Mouse (Mus musculus): ENCODE data around the gene Olfr153.
"Not testable (repeated sequence)": the region's sequence is repeated elsewhere in the genome, so short reads cannot be mapped to it uniquely, and the experiment has no call there.

Olfr153 gene

DNA sequence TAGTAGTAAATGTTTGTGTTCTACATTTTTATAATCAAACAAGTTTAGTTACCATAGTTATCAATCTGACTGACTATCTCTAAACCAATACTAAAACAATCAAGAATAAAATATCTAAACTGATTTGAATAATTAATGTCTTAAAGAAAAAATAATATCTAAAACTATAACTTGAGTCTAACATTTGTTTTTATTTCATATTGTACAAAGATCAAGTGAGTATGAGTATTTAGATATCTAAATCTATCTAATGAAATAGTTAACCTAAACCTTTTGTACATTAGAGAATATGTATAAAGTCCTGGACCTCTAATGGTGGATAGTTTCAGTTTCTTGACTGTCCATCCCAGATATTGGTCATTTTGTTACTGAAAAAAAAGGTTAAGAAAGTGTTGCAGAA, at the start of gene Olfr153:
TSS of gene Olfr153 (plus strand) at position 301 of the 400 bp plus-strand sequence.
- no peak for DNase-seq

DNA sequence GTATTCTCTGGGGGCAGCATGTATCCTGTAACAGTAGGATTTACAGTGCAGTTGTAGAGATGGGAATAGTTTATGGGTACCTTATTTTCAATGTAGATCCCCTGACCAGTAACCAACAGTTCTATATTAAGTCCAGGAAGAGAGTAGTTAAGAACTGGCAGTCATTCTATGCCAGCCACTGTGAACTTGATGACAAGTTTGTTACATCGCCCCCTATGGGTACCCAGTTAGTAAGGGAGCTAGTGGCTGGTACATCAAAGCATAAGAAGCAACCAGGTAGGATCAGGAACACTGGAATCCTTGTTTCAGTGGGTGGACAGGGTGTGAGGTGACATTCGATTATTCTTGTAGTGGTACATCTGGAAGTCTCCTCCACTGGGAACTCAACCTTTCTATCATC, 49.3 kb upstream of the Olfr153 start:
- no peak for DNase-seq

DNA sequence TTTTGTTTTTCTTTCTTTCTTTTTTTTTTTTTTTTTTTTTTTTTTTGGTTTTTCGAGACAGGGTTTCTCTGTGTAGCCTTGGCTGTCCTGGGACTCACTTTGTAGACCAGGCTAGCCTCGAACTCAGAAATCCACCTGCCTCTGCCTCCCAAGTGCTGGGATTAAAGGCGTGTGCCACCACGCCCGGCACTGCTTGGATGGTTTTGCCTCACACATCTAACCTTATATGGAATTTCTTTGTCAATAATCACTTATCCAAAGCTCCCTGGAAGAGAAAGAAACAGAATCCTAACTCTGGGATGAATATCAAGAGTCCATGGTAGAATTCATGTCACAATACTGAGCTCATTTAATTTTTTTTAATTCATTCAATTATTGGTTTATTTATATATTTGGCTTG, 34.6 kb upstream of the Olfr153 start, which contains the start of gene Pramel7:
TSS of gene Pramel7 (minus strand) at position 101 of the 400 bp plus-strand sequence.
- not testable (repeated sequence) for DNase-seq

DNA sequence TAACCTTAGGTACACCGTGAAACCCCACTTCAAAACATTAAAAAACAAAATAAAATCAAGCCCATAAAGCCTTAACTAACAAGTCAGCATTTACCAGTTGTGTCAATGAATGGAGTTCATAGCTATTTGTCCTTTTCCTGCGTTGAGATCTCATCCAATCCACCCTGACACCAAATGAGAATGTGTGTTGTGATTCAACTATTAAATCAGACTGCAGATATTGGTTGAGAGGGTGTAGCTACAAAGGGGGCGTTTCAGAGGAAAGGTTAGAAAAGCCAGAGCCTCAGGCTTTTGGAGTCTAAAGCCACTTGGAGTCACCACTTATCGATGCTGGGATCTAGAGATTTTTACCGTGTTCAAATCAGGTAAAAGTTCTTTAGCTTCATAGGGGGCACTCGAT, 25.3 kb upstream of the Olfr153 start, which contains the start of gene Pramel6:
TSS of gene Pramel6 (plus strand) at position 301 of the 400 bp plus-strand sequence.
- no peak for DNase-seq

DNA sequence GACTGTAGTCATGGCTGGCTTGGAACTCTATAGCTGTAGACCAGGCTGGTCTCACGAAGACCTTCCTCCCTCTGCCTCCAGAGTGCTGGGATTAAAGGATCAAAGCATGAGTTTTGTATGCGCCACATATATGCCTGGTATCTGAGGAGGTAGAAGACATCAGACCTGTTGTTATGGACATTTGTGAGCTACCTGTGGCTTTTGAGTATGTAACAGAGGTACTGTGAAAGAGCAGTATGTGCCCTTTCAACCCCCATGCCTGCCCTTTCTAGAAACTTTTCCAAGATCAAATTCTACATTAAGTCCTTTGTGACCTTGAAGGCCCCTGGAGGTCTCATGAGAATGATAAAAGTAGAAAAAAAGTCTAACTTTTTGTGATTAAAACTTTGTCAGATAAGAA, 16.6 kb upstream of the Olfr153 start:
- DNase-seq, result no peak

DNA sequence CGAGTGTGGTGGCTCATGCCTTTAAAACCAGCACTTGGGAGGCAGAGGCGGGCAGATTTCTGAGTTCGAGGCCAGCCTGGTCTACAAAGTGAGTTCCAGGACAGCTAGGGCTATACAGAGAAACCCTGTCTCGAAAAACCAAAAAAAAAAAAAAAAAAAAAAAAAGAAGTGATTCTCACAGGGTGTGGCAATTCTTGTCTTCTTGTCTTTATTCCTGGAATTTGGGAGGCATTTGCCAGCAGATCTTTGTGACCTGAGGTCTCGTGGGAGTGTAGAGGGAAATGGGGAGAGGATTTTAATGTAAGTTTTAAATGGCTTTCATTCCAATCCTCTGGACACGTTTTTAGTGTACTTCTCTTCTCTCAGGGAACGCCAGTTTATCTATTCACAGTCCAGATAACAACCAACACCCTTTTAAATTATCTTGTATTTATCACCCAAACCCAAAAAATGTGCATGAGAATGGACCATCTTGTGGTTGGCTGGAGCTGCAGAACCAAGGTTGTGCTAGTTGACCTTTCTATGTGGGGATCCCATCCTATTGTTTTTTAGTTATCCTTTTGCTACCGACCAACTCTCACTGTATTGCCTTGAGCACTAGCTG, 16.0 kb upstream of the Olfr153 start:
- no peak for DNase-seq

DNA sequence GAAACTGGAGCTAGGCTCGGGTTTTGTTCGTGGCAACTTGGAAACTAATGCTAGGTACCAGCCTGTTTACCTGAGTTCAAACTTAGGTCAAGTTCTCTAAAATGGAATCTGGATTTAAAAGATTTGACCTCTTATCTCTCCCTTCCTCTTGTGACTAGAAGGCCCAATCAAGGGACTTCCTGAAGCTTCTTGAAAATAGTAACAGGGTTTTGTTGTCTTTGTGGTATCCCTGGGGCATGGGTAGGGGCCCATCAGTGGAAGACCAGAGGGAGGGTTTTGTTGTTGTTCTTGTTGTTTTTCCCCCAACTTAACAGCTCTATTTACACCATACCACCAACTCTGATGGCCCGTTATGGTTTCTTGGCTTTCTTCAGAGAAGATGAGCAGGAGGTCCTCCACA, 15.0 kb upstream of the Olfr153 start:
- DNase-seq, result no peak

DNA sequence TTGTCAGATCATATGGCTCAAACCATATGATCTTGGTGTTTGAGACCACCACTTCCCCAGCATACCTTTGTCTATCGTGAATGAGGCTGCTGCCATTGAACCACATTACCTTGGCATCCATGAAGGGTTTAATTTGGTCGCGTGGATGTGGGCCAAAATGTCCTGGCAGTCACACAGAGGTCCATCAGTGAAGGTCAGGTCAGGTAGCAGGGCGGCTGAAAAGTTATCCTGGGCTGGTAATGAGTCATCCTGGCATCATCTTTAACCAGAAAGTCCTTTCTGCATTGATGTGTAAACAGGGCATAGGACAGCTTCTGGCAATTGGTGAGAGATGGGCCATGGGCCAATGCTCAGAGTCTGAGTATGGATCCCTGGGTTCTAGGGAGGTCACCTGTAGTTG, 10.9 kb upstream of the Olfr153 start:
- DNase-seq, result no peak

DNA sequence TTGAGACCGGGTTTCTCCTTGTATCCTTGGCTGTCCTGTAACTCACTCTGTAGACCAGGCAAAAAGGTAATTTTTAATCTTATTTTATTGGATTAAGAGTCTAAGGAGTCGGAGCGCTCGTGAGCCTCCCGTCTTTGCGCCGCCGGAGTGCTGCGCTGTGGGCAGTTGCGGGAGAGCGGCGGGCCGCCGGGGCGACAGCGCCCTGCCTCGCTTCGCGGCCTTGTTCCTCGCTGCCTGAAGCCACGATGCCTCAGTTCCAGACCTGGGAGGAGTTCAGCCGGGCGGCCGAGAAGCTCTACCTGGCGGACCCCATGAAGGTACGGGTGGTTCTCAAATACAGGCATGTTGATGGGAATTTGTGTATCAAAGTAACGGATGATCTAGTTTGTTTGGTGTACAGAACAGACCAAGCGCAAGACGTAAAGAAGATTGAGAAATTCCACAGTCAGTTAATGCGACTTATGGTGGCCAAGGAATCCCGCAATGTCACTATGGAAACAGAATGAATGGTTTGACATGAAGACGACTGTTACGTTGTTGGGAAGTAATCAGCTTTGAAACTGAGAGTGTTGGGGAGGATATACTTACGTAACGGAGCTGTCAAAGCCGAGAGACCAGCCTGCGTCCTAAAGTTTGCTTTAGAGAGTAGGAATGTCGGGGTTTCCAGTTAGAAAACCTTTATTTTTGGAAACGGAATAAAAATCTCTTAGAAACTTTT, 5.5 kb upstream of the Olfr153 start:
- not testable (repeated sequence) for DNase-seq

DNA sequence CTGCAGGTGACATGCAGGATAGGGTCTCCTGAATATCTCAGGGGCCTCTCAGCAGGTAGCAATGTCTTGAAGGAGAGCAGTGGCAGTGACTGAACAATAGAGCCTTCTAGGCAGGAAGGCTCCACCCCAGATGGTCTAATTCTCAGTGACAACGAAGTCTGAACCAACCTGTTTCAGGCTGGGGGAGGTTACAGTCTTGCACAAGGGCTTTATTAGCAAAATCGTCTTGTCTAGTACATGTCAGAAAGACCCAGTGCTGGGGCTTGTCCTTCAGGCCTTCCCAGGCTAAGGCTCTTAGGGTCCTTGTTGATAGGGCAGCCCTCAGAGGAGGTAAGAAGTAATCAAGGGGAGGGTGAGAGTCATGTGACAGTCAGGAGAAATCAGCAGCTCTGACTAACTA, 3.2 kb downstream of the Olfr153 start:
- no peak for DNase-seq

DNA sequence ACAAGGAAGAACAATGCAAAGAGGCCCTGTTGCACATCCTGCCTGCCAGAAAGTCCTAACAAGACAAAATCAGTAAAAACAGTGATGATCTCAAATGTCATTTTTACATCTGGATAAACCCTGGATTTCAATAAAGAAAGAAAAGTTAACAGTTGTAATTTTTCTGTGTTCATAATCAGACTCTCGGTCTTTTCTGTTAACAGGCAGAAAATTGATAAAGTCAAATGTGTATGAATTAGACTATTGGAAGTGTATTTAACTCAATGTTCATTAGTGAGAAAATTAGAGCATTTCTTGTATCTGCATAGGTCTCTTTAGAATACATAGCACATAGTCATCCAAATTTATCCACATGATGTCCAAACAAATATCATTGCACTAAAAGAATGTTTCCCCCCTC, 13.8 kb downstream of the Olfr153 start, which contains the start of gene Olfr1128:
TSS of gene Olfr1128 (minus strand) at position 101 of the 400 bp plus-strand sequence.
- no peak for DNase-seq

DNA sequence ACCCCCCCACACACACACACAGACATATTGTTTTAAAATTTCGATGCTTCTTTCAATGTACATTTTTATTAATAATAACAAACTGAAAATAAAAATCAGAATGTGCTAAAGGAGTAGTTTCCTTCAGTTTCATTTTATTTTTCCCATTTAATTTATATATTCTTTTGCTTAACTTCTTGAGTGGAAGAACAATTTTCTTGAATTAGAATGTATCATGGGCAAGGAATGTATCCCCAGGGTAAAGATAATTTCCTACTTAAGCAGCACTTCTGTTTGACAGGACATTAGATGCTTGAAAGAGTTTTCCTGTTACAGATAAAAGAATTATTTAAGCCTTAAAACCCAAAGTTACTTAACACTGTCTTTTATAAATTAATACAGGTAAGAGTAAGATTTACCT, 42.0 kb downstream of the Olfr153 start, which contains the start of gene Olfr1129:
TSS of gene Olfr1129 (plus strand) at position 301 of the 400 bp plus-strand sequence.
- DNase-seq, result not testable (repeated sequence)
